Mouse (Mus musculus) layer of hippocampus, postnatal 14 days (tissue): Measurements from ENCODE around the gene Dnajc7. TPM values are rescaled to one million over a fixed set of nuclear protein-coding genes. Genes with fewer than 3 reads are reported as not detected.
"Not testable (repeated sequence)": the region's sequence is repeated elsewhere in the genome, so short reads cannot be mapped to it uniquely, and the experiment has no call there.

Experiments used
- DNase-seq, 2 experiments: peaks; one replicate each; pipeline ENCODE4 v3.0.0; 2021 to 2022; ENCODE audit warnings: low spot score in 2 of 2, mixed read lengths in 1 of 2
- total RNA-seq, 2 experiments: library from RNA; stranded (reverse); gene quantifications; 2 replicates each; pipeline ENCODE4 v1.2.3; 2021

Dnajc7 gene
- total RNA-seq, 2 experiments from 2014 or later: 237 to 253 TPM

GRCm38 (mm10) chr11:100617480-100617879 is 2.5 kb downstream of the Dnajc7 start:
- no peak for DNase-seq

- DNase-seq: not testable (repeated sequence)
Observed at GRCm38 (mm10) chr11:100616836-100617235, 3.1 kb downstream of the Dnajc7 start.

GRCm38 (mm10) chr11:100616332-100616731 is 3.6 kb downstream of the Dnajc7 start:
- DNase-seq: no peak

GRCm38 (mm10) chr11:100613241-100613640 is 6.7 kb downstream of the Dnajc7 start:
- no peak for DNase-seq

GRCm38 (mm10) chr11:100611627-100612026 is 8.3 kb downstream of the Dnajc7 start:
- DNase-seq: no peak

GRCm38 (mm10) chr11:100609997-100610680 is 9.8 kb downstream of the Dnajc7 start:
- no peak for DNase-seq

GRCm38 (mm10) chr11:100609355-100609996 is 10.5 kb downstream of the Dnajc7 start:
- no peak for DNase-seq

- no peak for DNase-seq
Observed at GRCm38 (mm10) chr11:100608796-100609195, 11.2 kb downstream of the Dnajc7 start.

GRCm38 (mm10) chr11:100607121-100607520 is 12.8 kb downstream of the Dnajc7 start:
- no peak for DNase-seq

GRCm38 (mm10) chr11:100605451-100605850 is 14.5 kb downstream of the Dnajc7 start:
- DNase-seq: no peak

- DNase-seq: no peak
Observed at GRCm38 (mm10) chr11:100604321-100605005, 15.5 kb downstream of the Dnajc7 start.

- no peak for DNase-seq
Observed at GRCm38 (mm10) chr11:100603813-100604212, 16.2 kb downstream of the Dnajc7 start.

GRCm38 (mm10) chr11:100603155-100603554 is 16.8 kb downstream of the Dnajc7 start:
- DNase-seq: no peak

- DNase-seq: no peak
Observed at GRCm38 (mm10) chr11:100601372-100601771, 18.6 kb downstream of the Dnajc7 start.

GRCm38 (mm10) chr11:100598074-100598473 is 21.9 kb downstream of the Dnajc7 start:
- no peak for DNase-seq

GRCm38 (mm10) chr11:100595533-100595932 is 24.4 kb downstream of the Dnajc7 start:
- DNase-seq: no peak

- no peak for DNase-seq
Observed at GRCm38 (mm10) chr11:100594608-100595007, 25.4 kb downstream of the Dnajc7 start.

GRCm38 (mm10) chr11:100592346-100593046 is 27.5 kb downstream of the Dnajc7 start:
- no peak for DNase-seq

GRCm38 (mm10) chr11:100588462-100588861 is 31.5 kb downstream of the Dnajc7 start:
- DNase-seq: no peak

GRCm38 (mm10) chr11:100585148-100585547 is 34.8 kb downstream of the Dnajc7 start:
- DNase-seq: no peak

GRCm38 (mm10) chr11:100584561-100584961 is 35.4 kb downstream of the Dnajc7 start:
- no peak for DNase-seq

GRCm38 (mm10) chr11:100582836-100583235 is 37.1 kb downstream of the Dnajc7 start:
- no peak for DNase-seq
